Mouse (Mus musculus) erythroblast, embryonic 14.5 days (primary cell): ENCODE measurements at regions not wholly inside any gene's neighbourhood (a gene's known extent, or its start where the extent isn't known, plus 50 kb on each side); places are given as distances from the start of the nearest gene placed in this dataset.

Experiments used
- H3K27me3 ChIP-seq: 2 replicates; pipeline ENCODE4 v1.6.1; 2012; ENCODE audit warnings: inconsistent platforms; ENCODE audit not compliant: control insufficient read depth
- H3K36me3 ChIP-seq: 2 replicates; pipeline ENCODE4 v1.6.1; 2012; ENCODE audit warnings: mild to moderate bottlenecking, inconsistent platforms; ENCODE audit not compliant: control insufficient read depth
- H3K4me1 ChIP-seq: 2 replicates; pipeline ENCODE4 v1.6.1; 2012; ENCODE audit warnings: inconsistent platforms; ENCODE audit not compliant: control insufficient read depth
- H3K4me3 ChIP-seq: replicated peaks from 2 replicates; pipeline ENCODE3; 2012; ENCODE audit warnings: moderate library complexity, mild to moderate bottlenecking, inconsistent platforms
- H3K9me3 ChIP-seq: 2 replicates; pipeline ENCODE4 v1.6.1; 2012; ENCODE audit warnings: low read length, inconsistent platforms, mixed read lengths; ENCODE audit not compliant: control insufficient read depth
- GATA1 ChIP-seq: IDR thresholded peaks from 2 replicates; pipeline ENCODE4 v1.6.1; 2012; ENCODE audit warnings: low read length, inconsistent platforms, mixed read lengths
- TAL1 ChIP-seq: IDR thresholded peaks from 3 replicates; pipeline ENCODE4 v1.6.1; 2012; ENCODE audit warnings: low read length, inconsistent platforms, mixed read lengths

DNA sequence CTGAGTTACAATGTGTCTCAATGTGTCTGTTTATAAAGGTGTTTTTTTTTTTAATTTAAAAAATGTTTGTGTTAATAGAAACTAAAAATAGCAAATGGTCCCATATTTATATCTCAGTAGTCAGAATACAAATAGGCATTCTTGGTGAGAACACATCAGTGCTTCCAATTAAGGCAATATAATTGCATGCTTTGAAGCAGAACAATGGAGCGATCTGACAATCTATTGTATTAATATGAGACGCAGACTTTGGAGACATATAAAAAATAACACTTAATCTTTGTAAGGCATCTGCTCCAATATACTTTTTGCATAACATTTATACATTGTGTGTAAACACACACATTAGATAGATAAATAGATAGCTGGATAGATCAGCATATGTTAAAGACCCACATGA, 439.6 kb downstream of the Adgrl2 start:
- H3K4me1 ChIP-seq = no peaks in the 10 kb centered on the region
- no peak overlapping the region for H3K4me3 ChIP-seq
- H3K27me3 ChIP-seq = no peaks in the 10 kb centered on the region
- no peaks in the 10 kb centered on the region for H3K36me3 ChIP-seq
- H3K9me3 ChIP-seq = peaks cover 6% of the 10 kb centered on the region
- TF ChIP-seq GATA1 (no peak), TAL1 (no peak)

DNA sequence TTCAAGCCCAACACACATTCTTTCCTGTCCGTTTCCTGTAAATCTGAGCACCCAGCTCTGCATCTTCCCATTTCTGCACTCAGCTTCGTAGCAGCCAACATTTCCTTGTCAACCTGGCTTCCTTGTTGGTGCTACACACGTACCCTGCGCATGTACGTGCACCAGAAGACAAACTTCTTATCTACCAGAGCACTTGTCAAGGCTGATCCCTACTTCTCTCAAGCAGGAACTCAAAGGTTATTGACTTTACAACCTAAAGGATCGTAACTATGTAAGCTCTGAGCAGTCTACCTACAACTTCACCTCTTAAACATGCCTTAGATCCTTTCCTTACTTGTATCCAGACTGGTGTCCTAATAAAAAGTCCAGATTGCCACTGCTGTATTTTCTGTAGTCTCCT, 445.4 kb downstream of the Adgrl2 start:
- H3K27me3 ChIP-seq = no peaks in the 10 kb centered on the region
- peaks cover 6% of the 10 kb centered on the region for H3K9me3 ChIP-seq
- TF ChIP-seq GATA1 = no peak
- TF ChIP-seq TAL1 = no peak
- no peak overlapping the region for H3K4me3 ChIP-seq
- H3K4me1 ChIP-seq = no peaks in the 10 kb centered on the region
- no peaks in the 10 kb centered on the region for H3K36me3 ChIP-seq

DNA sequence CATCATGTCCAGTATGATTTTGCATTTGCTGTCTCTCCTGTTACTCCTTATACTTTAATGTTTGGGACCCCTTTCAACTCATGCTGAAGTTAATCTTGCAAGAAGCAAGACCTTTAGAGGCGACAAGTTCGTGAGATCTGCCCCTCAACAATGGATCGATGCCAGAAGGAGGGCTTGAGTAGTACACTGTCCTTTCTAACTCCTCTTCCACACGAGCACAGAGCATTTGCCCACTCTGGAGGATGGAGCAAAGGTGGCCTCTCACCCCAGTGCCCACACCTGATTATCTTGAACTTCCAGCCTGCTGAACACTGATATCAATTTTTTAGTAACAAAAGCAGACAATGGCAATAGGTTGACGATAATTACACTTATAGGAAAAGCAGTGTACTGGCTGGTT, 448.1 kb downstream of the Adgrl2 start:
- H3K4me1 ChIP-seq = no peaks in the 10 kb centered on the region
- H3K9me3 ChIP-seq = no peaks in the 10 kb centered on the region; the same call in 1 of the 2 replicates
- H3K4me3 ChIP-seq = no peak overlapping the region
- no peaks in the 10 kb centered on the region for H3K36me3 ChIP-seq
- no peaks in the 10 kb centered on the region for H3K27me3 ChIP-seq
- TF ChIP-seq TAL1 = no peak
- TF ChIP-seq GATA1 = no peak

DNA sequence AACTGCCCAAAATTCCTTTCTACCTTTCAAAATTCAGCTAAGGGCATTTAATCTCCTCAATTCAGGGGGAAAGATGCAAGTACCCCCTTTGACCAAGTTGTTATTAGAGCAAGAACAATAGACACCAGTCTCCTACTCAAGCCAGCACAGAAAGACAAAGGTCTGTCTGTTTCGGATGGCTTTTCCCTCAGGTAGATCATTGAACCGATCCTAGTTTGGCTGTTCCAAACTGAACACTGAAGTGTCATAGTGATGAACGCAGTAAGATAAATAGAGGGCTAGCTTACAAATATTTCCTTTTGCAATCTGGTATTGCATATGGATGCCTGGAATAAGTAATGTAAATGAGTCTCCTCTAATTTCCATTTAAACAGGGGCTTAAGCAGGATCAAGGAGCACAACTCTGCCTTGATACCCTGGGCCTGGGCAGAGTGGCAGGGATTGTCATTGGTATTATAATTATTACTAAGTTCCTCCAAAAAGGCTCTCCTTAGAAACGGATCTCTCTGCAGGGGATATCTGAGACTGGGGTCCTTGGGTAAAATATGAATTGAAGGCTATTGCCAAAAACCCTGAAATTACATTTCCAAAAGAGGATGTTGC, 452.6 kb downstream of the Adgrl2 start:
- TF ChIP-seq GATA1 = no peak
- TF ChIP-seq TAL1 = no peak
- H3K4me1 ChIP-seq = no peaks in the 10 kb centered on the region

DNA sequence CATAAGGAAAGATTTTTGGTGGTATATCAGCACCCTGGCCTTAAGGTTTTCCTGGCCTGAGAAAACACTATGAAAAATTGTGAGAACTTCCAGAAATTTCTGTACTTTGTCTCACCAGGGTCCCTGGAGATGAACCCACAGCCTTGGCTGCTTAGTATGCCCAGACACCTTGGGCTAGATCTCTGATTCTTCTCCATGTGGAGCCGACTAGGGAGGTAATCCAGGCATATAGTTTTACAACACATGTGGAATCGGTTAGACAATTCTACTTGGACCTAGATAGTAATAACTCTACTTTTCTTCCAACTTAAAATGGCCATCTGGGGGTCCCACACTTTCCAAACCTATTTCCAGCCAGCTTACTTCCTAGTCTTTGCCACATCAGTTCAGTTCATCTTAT, 460.5 kb downstream of the Adgrl2 start:
- Histone ChIP-seq H3K4me3 (no peak overlapping the region), H3K27me3 (no peaks in the 10 kb centered on the region), H3K9me3 (no peaks in the 10 kb centered on the region), H3K4me1 (no peaks in the 10 kb centered on the region), H3K36me3 (no peaks in the 10 kb centered on the region)
- TF ChIP-seq GATA1 (no peak), TAL1 (no peak)

More for the DNA sequence above, 452.6 kb downstream of the Adgrl2 start:
- H3K4me3 ChIP-seq = no peak overlapping the region
- H3K9me3 ChIP-seq = no peaks in the 10 kb centered on the region
- H3K27me3 ChIP-seq = no peaks in the 10 kb centered on the region
- no peaks in the 10 kb centered on the region for H3K36me3 ChIP-seq

DNA sequence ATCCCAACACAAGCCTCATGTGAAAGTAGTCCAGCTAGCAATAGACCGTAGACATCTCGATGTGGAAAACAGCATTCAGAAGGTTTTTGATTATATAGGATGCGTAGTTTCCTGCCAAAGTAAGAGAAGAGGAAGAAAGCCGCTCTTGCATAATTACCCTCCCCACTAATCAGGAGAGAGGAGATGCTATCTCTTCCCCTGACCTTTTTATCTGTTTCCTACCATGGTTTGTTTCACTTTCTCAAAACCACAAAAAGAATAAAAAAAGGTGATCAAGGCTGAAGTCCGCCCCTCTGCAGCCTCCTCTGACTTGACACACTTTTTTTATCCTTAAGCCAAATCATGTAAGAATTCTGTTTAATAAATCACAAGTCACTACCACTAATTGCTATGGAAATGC, 480.0 kb downstream of the Adgrl2 start:
- H3K4me1 ChIP-seq = no peaks in the 10 kb centered on the region
- H3K4me3 ChIP-seq = no peak overlapping the region
- TF ChIP-seq TAL1 (no peak), GATA1 (no peak)
- H3K36me3 ChIP-seq = no peaks in the 10 kb centered on the region
- no peaks in the 10 kb centered on the region for H3K9me3 ChIP-seq
- no peaks in the 10 kb centered on the region for H3K27me3 ChIP-seq

DNA sequence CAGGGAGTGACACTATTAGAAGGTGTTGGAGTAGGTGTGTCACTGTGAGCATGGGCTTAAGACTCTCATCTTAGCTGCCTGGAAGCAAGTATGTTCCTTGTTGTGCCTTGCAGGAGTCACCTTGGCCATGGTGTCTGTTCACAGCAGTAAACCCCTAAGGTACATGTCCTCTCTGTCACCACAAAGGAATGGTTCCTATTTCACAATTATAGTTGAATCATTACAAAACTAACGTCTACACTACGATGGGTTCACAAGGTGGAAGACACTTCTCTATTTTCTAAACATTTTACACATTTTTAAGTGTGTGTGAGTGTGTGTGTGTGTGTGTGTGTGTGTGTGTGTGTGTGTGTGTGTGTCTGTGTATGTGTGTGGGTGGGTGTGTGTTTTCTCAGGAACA, 485.4 kb downstream of the Adgrl2 start:
- H3K9me3 ChIP-seq = no peaks in the 10 kb centered on the region; the same call in 1 of the 2 replicates
- no peaks in the 10 kb centered on the region for H3K36me3 ChIP-seq
- TF ChIP-seq TAL1 (no peak), GATA1 (no peak)
- H3K4me1 ChIP-seq = no peaks in the 10 kb centered on the region
- no peaks in the 10 kb centered on the region for H3K27me3 ChIP-seq
- H3K4me3 ChIP-seq = no peak overlapping the region

DNA sequence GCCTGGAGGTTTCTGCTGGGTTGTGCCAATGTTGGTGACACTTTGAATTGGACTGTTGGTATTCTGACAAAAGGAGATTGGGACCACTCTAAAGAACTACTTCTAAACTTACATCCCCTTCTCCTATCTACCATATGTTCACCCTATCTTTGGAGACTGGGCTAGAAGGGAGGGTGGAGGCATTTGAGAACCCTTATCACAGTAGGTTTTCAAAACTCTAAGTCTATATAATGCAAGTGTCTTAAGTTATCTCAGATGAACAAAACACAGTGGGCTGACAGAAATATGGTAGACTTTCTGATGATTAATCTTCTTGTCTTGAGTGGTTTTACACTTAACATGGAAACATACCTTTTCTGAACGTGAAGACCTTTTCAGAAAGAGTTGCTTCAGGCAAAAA, 486.9 kb downstream of the Adgrl2 start:
- no peaks in the 10 kb centered on the region; the same call in 1 of the 2 replicates for H3K9me3 ChIP-seq
- H3K36me3 ChIP-seq = no peaks in the 10 kb centered on the region
- TF ChIP-seq TAL1 = no peak
- no peak for TF ChIP-seq GATA1
- no peaks in the 10 kb centered on the region for H3K27me3 ChIP-seq
- H3K4me3 ChIP-seq = no peak overlapping the region
- H3K4me1 ChIP-seq = no peaks in the 10 kb centered on the region

DNA sequence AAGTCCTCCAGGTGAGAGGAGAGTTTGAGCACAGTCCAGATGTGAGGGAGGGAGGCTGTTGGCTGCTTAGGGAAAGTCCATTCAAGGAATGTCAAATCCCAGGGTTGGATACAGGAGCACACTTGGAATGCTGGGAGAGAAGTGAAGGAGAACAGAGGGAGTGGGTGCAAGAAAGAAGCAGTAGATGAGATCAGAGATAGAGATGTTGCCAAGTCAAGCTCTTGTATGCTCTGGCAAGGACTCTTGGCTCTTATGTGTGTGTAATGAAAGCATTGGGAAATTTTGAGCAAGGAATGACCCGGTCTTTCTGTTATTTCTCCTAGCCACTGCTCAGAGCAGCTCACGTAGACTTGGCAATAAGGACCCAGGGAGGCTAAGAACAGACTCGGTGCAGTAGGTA, 488.6 kb downstream of the Adgrl2 start:
- no peak for TF ChIP-seq TAL1
- TF ChIP-seq GATA1 = no peak
- no peaks in the 10 kb centered on the region for H3K27me3 ChIP-seq
- no peaks in the 10 kb centered on the region for H3K36me3 ChIP-seq
- H3K4me1 ChIP-seq = no peaks in the 10 kb centered on the region
- no peak overlapping the region for H3K4me3 ChIP-seq
- H3K9me3 ChIP-seq = no peaks in the 10 kb centered on the region; the same call in 1 of the 2 replicates

DNA sequence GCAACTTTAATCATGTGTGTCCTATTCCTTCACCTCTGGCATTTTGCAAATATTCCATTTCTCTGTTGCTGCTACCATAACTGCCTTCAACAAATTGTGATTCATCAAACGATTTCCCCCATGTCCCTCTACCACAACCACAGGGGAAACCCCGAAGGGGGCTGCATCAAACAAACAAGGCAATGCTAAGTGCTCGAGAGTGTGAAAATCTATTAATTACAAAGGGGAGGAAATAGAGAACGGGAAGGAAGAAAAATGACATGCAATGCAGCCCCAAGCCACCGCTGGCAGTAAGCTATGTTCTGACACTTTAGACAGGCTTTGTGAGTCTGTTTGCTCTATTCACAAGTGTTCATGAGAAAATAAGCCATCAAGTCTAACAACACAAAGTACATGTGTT, 493.7 kb downstream of the Adgrl2 start:
- Histone ChIP-seq H3K4me1 (no peaks in the 10 kb centered on the region), H3K9me3 (no peaks in the 10 kb centered on the region), H3K36me3 (no peaks in the 10 kb centered on the region), H3K27me3 (no peaks in the 10 kb centered on the region), H3K4me3 (no peak overlapping the region)
- no peak for TF ChIP-seq GATA1
- no peak for TF ChIP-seq TAL1
